Mouse (Mus musculus): ENCODE data around the gene Itpkb.

Itpkb gene

GRCm38 (mm10) chr1:180400691-180401455 is 70.6 kb downstream of the Itpkb start:
- DNase-seq, result no peak

DNA sequence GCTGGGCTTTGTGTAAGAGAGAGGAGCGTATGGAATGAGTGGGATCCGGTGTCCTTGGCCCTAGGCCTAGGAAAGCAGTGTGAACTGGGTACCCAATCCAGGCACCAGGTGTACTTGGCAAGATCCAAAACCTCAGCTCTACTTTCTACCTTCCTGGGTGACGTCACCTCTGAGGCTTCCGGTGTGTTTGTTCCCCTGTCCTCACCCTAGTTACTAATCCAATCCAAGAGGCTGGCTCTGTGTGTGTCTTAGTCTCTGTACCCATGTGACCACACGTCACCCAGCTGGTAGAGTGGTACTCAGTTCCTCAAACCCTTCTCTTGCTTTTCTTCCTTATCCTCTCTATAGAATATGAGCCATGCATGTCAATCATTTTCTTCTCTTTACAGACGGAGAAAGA is 71.4 kb downstream of the Itpkb start:
- DNase-seq, result no peak

DNA sequence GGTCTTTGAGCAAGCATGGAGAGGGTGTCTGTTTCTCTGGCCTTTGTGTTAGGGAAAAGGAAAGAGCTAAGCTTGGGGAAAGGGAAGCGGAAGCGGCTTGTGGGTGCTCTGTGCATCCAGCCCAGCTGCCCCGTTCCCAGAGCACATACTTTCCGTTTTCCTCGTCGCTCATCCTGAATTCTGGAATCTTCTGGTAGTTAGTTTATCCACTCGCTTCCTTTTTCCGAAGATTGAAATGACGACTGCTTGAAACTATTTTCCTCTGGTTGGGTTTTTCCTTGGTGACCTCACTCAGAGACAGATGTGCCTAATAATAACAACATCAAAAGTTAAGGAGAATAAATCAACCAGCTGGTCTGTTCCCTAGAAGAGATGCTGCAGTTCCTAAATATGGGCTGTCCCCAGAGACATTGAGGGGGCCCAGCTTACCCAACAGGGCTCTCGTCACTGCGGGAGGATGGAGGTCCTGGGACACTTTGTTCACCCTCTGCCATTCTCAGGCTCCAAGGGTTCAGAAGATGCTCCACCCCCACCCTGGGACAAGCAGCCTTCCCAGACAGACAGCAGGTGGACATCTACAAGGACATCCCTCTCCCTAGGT is 72.3 kb downstream of the Itpkb start:
- DNase-seq, result no peak

DNA sequence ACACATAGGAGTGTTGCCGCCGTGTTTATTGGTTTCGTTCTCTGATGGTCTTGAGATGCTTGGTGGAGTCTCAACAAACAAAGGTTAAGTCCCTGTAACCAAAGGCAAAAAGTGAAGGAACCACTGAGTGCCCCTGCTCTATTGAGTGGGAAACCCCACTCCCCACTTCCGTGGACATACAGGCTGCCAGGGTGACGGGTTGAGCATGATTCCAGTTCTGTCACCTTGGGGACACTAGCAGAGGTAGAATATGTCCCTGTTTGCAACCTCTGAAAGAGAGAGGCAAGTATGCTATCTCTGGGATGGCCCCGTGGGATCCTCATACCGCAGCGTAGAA is 73.0 kb downstream of the Itpkb start:
- no peak for DNase-seq

DNA sequence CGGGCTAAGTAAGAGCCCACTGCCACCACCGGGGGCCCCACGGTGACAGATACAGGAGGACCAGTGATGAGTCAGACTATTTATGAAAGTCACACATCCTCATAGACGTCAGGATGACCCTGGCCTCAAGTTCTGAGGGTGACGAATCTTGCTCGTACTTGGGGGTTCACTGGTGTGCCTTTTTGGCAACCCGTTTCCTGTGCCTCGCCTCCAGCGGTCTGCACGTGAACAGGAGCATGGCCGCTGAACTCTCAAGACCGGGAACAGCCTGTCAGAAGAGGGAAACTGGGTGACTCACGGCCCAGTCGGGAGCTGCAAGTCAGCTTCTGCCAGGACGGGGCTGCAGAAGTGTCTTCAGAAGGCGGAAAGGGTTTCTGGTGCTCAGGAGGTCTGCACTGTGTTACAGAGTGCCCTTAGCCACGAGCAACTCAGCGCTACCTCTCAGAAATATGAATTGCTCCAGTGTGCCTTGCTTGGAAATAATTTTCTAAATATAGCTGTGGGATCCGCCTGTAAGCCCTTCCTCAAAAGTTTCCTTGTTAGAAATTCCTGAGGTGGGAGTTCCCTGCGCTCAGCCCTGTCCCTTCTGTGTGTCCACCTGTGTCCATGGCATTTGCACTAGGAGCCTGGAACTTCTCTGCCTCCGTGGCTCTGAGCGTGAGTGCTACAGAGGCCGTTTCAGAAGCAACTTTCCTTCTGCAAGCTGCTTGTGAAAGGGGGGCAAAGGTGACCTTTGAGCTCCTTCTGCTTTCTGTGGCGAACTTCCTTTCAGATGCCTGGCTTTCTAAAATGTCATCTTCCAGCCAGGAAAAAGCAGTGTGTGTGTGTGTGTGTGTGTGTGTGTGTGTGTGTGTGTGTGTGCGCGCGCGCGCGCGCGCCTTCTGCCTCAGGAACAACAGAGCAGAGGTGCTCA is 73.7 kb downstream of the Itpkb start:
- no peak for DNase-seq

- DNase-seq, result no peak
Measured at GRCm38 (mm10) chr1:180404706-180405105, 74.4 kb downstream of the Itpkb start.

DNA sequence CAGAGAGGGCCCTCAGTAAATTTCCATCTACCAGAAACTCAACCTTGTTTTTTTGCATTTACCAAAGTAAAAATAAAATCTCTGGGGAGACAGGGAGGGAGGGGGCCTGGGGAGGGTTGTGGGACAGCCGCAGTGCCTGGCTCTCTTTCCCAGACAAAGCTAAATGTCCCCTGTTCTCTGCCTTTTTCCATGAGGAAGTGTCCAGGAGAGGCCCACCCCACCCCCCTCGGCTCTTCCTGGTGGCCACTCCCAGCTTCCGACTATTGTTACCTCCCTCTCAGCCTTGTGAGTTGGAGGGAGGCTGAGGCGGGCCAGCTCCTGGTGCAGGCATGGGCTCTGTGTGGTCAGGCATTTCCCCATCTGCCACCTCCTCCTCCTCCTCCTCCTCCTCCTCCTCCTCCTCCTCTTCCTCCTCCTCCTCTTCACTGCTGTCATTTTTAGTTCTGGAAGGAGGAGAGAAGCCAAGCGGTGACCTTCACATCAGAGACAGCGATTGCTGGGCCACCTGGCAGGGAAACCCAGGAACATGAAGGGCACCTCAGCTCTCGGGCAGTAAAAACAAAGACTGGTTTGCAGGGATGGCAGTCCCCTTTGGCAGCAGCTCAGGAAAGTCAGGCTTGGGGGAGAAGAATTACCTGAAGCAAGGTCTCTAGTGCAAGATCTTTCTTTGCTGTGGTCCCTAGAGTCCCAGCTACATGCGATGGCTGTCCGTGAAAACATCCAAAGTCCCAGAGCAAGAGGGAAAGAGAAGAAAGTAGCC is 75.5 kb downstream of the Itpkb start:
- no peak for DNase-seq

DNA sequence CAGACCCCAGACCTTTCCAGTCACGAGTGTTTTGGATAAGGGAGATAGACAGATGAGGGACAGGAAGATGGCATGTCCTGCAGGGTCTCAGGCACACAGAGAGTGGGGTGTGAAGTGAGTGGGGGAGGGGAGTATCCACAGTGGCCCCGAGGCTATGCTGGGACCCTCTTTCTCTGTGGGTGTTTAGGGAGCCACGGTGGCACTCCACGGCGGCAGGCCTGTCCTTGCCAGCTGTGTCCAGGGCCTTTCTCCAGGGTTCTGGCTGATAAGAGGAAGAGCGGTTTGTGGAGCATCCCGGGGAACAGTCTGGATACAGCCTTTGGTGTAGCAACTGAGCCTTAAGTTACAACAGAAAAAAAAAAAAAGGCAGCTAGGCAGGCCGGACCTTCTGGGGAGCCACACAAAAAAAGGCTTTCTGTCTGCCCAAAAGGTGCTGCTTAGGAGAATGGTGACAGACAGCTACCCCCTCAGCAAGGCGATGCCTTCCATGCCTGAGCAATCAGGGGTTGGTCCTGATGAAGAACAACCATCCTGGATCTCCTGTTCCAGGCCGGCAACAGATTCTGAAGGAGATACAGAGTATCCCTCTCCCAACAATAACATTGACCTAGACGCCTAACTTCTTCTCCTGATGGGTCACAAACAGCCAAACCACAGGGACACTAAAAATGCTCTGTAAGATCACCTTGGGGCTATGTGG is 76.2 kb downstream of the Itpkb start:
- DNase-seq, result no peak

- DNase-seq, result peak; percentile 90 to 93
Measured at GRCm38 (mm10) chr1:180407171-180407671, 76.9 kb downstream of the Itpkb start.

GRCm38 (mm10) chr1:180407727-180408719 is 77.7 kb downstream of the Itpkb start:
- no peak for DNase-seq

DNA sequence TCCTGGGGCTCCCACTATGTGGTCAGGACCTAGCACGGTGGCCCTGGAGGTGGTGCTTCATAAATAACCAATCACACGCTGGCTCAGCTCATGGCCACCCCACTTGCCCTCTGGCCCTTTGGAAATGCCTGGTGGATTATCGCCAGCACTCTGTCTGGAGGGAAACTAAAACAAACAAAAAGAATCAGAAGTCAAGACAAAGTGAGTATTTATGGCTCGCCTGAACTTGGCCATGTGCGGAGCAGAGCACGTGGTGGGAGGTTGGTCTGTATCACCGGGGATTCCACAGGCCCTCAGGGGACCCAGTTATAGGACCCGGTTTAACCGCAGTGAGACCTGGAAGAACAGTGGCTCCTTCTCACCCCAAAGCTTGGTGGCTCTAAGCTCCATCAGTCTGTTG is 78.5 kb downstream of the Itpkb start:
- DNase-seq, result peak in 1 of 2 experiments; percentile 29

DNA sequence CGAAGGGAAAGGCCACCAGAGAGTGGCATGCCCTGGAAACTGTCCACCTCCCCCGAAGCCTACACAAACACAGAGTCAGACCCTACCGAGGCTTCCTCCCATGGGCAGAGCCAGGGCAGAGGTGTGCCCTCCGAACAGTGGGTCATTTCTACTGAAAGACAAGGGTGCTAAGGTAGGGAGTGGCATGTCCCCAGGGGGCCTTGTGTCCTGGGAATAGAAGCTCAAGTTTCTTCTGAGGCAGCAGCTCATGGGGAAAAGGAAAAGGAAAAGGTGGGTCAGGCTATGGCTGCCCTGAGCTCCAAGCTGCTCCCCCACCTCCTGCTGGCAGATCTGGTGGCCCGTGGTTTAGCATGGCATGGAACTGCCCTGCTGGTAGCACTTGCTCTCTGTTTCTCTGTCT is 79.5 kb downstream of the Itpkb start:
- DNase-seq, result no peak

- DNase-seq, result no peak
Measured at GRCm38 (mm10) chr1:180410306-180410705, 80.0 kb downstream of the Itpkb start.

DNA sequence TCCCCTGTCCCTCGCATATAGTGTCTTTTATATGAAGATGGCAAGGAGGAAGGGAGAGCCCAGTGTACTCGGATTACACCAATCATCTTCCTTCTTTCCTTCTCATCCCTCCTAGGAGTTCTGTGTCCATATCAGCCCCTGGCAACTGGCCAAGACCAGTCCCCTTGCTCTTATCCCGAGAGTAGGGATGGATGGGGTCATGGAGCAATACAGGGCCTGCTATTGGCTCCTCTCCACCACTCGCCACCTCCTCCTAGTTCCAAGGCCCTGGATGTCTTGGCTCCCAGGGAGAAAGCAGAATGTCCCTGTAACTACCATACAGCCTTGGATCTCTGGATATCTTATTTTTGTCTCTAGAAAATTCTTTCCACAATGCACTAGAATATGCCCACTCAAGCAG is 84.8 kb downstream of the Itpkb start:
- peak in 1 of 2 experiments; percentile 26 for DNase-seq

DNA sequence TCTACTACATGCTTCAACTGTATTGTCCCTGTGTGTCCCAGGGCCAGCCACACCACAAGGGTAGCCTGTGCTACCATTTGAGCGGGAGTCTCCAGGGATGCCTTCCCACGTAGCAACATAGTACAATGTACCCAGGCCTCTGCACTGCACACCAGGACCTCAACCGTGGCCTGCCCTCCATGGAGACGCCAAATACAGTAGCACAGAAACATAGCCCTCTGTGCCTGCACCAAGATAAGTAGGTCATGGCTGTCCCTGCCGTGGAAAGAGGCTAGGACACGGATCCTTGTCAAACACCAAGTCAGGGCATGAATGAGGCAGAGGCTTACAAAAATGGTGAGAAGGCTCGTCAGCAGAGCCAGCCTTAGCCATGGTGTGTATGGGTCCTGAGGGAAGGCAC is 85.6 kb downstream of the Itpkb start:
- no peak for DNase-seq

DNA sequence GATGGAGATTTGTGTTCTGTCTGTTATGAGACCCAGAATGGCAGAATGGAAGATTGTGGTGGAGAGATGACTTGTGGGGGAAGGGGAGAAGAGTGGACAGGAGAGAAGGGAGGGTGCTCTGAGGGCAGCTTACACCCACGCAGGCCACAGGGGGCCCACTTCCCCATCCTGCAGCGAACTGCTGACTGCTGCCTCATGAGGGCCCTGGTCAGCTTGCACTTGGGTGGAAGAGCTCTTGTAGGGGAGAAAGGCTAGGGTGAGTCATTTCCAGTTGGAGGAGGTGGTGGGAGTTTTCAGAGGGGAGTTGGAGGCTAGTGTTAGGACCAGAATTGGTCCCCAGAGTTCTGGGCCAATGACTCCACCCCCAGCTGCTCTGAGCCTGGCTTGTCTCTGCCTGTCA is 86.8 kb downstream of the Itpkb start:
- no peak for DNase-seq

- no peak for DNase-seq
Measured at GRCm38 (mm10) chr1:180419059-180419458, 88.8 kb downstream of the Itpkb start.

DNA sequence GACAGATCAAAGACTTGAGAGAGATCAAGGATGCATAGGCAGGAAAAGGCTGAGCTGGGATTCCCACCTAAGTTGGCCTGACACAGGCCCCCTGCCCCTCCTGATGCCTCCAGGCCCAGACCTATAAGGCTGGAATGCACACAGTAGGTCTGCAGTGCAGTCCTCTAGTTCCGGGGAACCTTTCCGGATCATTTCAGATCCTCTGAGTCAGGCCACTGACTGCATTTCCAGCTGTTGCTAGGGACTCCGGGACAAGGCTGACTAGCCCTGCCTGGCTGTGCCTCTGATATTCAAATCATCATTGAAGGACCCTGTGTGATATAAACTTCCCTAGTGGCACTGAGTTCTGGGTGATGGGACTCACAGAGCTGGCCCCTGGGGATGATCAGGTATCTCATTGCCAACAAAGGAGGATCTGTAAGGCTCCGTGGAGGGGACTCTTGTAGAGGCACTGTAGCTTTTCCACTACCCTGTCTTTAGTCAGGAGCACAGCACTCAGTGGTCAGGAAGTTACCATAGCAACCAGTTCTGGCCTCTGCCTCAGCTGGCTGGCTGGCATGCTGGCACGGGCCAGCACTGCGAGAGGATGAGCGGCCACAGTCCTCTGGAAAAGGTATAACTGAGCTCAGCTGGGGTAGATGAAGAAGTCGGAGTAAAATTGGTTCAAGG is 90.3 kb downstream of the Itpkb start:
- DNase-seq, result peak; percentile 82 to 87

GRCm38 (mm10) chr1:180421165-180421909 is 91.1 kb downstream of the Itpkb start:
- DNase-seq, result peak; percentile 55 to 57

Measured in cerebellum, postnatal 10 days (tissue).